Mouse (Mus musculus) G1E (cell line): ENCODE data around the gene Vsx2.

ENCODE experiments used
- CTCF ChIP-seq: IDR thresholded peaks from 2 replicates; pipeline ENCODE4 v1.5.1; 2012; ENCODE audit warnings: low read depth, low read length, inconsistent platforms, mixed read lengths
- GATA1 ChIP-seq: IDR thresholded peaks from 2 replicates; pipeline ENCODE4 v1.6.1; 2012; ENCODE audit warnings: borderline replicate concordance, low read length, inconsistent platforms, mixed read lengths
- GATA2 ChIP-seq: IDR thresholded peaks from 2 replicates; pipeline ENCODE4 v1.6.1; 2012; ENCODE audit warnings: low read depth, low read length, inconsistent platforms, borderline replicate concordance
- POLR2AphosphoS5 ChIP-seq: IDR thresholded peaks from 2 replicates; pipeline ENCODE4 v1.6.1; 2012; ENCODE audit warnings: low read depth, low read length, inconsistent platforms; ENCODE audit not compliant: insufficient replicate concordance
- TAL1 ChIP-seq: conservative IDR thresholded peaks from 2 replicates; pipeline ENCODE4 v1.6.1; 2012; ENCODE audit warnings: low read depth, low read length, inconsistent platforms, mixed read lengths

DNA sequence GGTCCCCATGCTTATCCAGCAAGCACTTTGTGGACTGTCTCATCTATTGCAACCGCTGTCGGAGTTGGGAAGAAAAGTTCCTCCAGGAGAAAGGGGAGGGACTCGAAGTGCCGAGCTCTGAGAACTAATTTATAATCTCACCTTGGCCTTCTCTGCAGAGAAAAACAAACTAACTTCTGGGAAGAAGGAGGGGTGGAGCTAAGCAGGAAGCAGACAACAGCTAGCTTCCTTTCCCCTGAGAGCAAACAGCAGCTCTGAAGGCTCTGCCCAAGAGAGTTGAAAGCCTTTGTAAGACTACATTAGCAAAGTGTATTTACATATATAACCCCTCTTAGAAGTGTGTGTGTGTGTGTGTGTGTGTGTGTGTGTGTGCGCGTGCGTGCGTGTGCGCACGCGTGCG is 44.1 kb upstream of the Vsx2 start:
- TF ChIP-seq CTCF = no peak
- TF ChIP-seq GATA1 = no peak
- TF ChIP-seq TAL1 = no peak
- TF ChIP-seq GATA2 = no peak
- TF ChIP-seq POLR2AphosphoS5 = no peak
